Mouse (Mus musculus): ENCODE data around the gene Ppp4r1. TPM values are rescaled to one million over a fixed set of nuclear protein-coding genes. Genes with fewer than 3 reads are reported as not detected.

Gene Ppp4r1
- total RNA-seq, 2 experiments from 2014 or later, result 29.4 to 30.3 TPM

DNA sequence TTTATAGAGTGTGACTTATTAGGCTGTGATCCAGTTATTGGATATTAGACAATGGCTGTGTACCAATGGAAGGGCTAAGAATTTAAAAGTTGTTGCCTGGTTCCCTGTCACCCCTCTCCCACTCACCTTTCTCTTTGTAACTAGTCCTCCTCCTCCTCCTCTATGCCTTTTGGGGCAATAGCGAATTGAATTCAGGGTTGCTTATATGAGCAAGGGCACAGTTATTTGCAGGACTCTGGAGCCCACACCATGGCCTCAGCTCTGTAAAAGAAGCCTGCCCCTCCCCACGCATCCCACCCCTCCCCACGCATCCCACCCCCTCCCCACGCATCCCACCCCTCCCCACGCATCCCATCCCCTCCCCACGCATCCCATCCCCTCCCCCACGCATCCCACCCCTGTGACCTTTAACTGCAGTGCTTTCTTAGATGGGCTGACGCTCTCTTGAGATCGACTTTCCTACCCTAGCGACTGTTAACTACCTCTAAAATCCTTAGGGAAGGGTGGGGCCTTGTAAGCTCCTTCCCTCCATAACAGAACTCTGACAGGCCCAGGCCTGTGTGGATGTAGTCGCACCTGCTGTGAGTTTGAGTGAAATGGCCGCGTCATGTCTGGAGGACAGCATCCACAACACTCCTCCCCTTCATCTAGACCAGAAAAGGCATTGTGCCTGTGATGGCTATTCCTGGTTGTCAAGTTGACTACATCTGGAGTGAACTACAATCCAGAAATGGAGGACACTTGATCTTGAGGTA, 11.9 kb downstream of the Ppp4r1 start:
- DNase-seq, result no peak
- intact Hi-C loops (cut with DNase I; ENCODE audit: low total_unique reads), result no loop called here

- DNase-seq, result no peak
- intact Hi-C loops (cut with DNase I; ENCODE audit: low total_unique reads), result no loop called here
Observed at GRCm38 (mm10) chr17:65796056-65796455, 13.7 kb downstream of the Ppp4r1 start.

DNA sequence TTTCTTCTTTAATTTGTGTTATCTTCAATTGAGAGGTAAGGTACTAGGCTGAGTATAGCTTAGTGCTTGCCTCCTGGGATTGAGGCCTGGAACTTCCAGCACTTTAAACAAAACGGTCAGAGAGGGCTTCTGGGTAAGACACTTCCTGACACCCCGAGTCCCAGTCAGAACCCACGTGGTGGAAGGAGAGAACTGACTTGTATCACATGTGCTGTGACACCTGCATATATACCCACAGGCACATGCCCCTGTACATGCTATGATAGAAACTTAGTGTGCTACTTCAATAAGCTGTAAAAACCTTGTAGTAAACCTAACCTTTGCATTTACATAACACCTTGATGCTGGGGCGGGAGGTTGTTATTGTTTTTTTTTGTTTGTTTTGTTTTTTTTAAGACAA, 16.1 kb downstream of the Ppp4r1 start:
- DNase-seq, result no peak
- intact Hi-C loops (cut with DNase I; ENCODE audit: low total_unique reads), result no loop called here

DNA sequence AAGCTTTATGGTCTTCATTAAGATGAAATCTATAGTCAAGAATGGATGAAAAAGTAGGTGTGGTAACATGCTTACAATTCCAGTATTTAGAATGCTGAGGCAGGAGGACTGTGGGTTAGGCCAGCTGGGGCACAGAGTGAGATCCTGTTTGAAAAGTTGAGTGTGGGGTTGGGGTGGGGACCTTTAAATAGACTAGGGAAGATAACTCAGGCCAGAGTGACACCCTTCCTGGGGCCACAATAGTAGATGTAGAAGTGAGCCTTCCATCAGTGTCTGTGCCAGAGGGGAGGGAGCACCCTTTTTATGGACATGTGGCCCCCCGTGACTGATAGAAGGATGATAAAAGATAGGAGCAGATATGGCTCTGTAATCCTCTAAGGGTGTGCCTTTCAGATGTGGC, 17.0 kb downstream of the Ppp4r1 start:
- intact Hi-C loops (cut with DNase I; ENCODE audit: low total_unique reads), result no loop called here
- DNase-seq, result no peak

DNA sequence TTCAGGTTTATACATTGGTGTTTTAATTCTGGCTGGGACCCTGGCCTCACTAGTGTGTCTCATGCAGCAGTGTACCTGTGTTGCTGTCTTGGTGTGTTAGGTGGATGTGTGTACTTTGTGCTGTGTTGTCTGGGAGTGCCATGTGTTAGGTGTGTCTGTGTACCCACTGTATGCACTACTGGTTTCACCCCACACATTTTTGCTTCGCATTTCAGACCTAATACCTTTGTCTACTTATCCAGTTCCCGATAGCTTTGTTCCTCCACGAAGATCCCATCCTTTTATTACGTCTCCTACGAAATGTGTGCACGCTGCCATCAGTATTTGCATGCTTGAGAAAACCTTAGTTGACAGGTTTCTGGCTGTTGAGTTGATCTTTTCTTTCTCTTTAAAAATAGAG, 18.1 kb downstream of the Ppp4r1 start:
- no peak for DNase-seq
- intact Hi-C loops (cut with DNase I; ENCODE audit: low total_unique reads), result no loop called here

GRCm38 (mm10) chr17:65802026-65802425, 19.7 kb downstream of the Ppp4r1 start:
- DNase-seq, result no peak
- intact Hi-C loops (cut with DNase I; ENCODE audit: low total_unique reads), result no loop called here

DNA sequence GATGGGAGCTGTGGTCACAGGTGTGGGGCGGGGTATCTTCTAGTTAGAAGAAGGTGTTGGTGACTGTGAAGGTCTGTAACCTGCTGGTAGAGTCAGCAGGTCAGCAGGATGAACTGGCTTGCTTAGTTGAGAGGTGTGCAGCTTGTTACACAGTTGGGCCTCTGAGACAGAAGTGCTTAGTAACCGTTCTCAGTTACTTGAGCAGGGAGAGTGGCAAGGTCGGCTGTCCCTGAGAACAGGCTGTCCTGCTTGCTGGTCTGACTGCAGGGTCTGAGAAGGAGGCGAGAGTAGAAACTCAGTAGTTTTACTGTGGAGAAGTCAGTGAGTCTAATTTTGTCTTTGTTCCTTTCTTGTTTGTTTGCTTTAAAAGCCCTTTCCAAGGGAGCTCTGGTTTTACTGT, 23.6 kb downstream of the Ppp4r1 start:
- intact Hi-C loops (cut with DNase I; ENCODE audit: low total_unique reads), result no loop called here
- no peak for DNase-seq

DNA sequence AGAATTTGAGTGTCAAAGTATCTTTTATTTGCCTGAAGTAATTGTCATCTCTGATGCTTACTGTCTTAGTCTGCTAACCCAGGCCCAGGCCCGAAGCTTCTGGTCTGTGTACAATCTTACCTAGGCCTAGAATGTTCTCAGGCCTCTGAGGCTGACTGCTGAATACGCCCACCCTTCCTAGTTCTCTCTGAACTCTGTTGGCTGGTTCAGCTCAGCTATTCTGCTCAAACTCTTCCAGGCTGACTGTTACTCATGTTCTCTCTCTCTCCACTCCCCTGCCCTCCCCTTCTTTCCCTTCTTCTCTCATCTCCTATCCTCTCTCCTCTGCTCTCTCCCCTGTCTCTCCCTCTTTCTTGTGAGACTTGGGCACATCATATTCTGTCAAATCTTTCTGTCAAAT, 24.0 kb downstream of the Ppp4r1 start:
- no peak for DNase-seq
- intact Hi-C loops (cut with DNase I; ENCODE audit: low total_unique reads), result no loop called here

DNA sequence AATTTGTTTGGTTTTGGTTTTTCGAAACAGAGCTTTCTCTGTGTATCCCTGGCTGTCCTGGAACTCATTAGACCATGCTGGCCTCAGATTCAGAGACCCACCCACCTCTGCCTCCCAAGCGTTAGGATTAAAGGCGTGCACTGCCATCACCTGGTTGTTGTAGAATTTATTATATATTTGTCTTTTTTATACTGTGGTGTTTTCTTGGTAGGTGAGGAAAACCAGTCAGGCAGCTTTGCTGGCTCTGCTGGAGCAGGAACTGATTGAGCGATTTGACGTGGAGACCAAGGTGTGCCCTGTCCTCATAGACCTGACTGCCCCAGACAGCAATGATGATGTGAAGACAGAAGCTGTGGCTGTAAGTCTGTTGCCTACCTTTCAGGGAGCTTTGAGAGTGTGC, 28.7 kb downstream of the Ppp4r1 start:
- intact Hi-C loops (cut with DNase I; ENCODE audit: low total_unique reads), result no loop called here
- DNase-seq, result no peak

- intact Hi-C loops (cut with DNase I; ENCODE audit: low total_unique reads), result no loop called here
- DNase-seq, result no peak
Observed at GRCm38 (mm10) chr17:65813763-65814162, 31.4 kb downstream of the Ppp4r1 start.

DNA sequence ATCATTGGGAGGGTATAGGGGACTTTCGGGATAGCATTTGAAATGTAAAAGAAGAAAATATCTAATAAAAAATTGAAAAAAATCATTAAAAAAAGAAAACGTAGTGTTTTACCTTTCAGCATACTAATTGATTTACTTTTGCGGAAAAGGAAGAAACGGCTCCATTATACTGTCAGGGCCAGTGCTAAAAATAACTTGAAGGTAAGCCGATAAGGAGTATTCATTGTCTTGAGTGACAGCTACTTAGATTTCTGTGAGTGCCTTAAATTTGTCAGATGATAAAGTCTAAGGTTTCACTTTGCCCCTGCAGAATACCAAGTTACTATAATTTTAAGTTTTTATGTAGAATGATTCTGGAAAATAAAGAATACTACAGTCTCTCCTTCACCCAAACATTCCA, 37.8 kb downstream of the Ppp4r1 start:
- intact Hi-C loops (cut with DNase I; ENCODE audit: low total_unique reads), result no loop called here
- no peak for DNase-seq

DNA sequence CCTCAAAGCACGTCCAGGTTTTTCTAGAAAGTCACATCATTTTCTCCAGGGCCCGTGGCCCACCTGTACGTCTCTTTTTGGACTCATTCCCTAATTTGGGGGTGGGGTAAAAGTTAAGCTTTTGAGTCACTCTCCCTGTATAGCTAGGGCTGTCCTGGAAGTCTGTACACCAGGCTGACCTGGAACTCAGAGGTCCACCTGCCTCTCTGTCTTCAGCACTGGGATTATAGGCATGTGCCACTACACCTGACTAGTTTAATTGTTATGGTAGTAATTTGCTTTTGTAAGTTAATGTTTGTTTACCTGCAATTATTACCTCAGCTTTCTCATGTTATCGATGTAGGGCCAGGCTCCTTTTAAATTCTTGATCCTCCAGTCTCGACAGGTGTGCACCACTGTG, 40.0 kb downstream of the Ppp4r1 start:
- intact Hi-C loops (cut with DNase I; ENCODE audit: low total_unique reads), result no loop called here

GRCm38 (mm10) chr17:65824246-65824645, 41.9 kb downstream of the Ppp4r1 start:
- DNase-seq, result no peak

More for the DNA sequence above, 40.0 kb downstream of the Ppp4r1 start:
- DNase-seq, result no peak

GRCm38 (mm10) chr17:65826257-65826656, 43.9 kb downstream of the Ppp4r1 start:
- intact Hi-C loops (cut with DNase I; ENCODE audit: low total_unique reads), result no loop called here
- DNase-seq, result no peak

More at GRCm38 (mm10) chr17:65824246-65824645, 41.9 kb downstream of the Ppp4r1 start:
- intact Hi-C loops (cut with DNase I; ENCODE audit: low total_unique reads), result no loop called here

- intact Hi-C loops (cut with DNase I; ENCODE audit: low total_unique reads), result no loop called here
- no peak for DNase-seq
Observed at GRCm38 (mm10) chr17:65827119-65827840, 44.9 kb downstream of the Ppp4r1 start.

DNA sequence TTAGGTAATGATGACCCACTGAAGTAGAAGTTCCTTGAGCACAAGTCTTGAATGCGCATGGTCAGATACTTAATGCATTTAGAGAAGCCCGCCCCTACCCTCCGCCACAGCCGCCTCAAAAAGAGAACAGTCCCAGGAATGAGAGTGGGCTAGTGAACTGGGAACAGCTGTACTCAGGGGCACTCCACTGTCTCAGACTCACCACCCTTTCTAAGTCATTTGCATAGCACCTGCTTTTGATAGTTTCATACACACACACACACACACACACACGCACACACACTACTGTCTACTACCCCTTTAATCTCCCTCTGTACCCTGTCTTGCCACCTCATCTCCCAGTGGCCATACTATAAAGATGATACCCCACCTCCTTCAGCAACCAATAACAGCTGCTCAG, 45.5 kb downstream of the Ppp4r1 start:
- intact Hi-C loops (cut with DNase I; ENCODE audit: low total_unique reads), result no loop called here
- no peak for DNase-seq

- DNase-seq, result no peak
- intact Hi-C loops (cut with DNase I; ENCODE audit: low total_unique reads), result no loop called here
Observed at GRCm38 (mm10) chr17:65828951-65829350, 46.6 kb downstream of the Ppp4r1 start.

- no peak for DNase-seq
- intact Hi-C loops (cut with DNase I; ENCODE audit: low total_unique reads), result no loop called here
Observed at GRCm38 (mm10) chr17:65830216-65830863, 48.0 kb downstream of the Ppp4r1 start.

- DNase-seq, result no peak
- intact Hi-C loops (cut with DNase I; ENCODE audit: low total_unique reads), result no loop called here
Observed at GRCm38 (mm10) chr17:65833891-65834290, 51.5 kb downstream of the Ppp4r1 start.

DNA sequence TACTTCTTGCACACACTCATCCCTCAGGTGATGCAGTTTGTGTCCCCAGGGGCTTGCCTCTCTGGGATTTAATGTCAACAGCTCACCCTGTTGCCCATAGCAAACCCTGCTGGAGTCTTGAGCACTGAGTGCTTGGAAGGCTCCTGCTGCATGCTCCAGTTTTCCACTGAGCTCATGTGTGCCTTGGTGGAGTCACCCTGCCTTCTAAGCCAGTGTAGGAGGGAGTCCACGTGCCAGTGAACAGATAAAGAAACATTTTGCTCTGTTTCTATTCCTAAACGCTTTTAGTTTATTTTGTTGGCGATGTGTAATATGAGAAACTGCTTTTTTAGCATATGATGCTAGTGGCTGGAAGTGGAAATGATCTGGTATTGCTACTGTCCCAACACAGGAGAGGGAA, 54.4 kb downstream of the Ppp4r1 start:
- DNase-seq, result no peak
- intact Hi-C loops (cut with DNase I; ENCODE audit: low total_unique reads), result no loop called here
